Mouse (Mus musculus): ENCODE results near the gene Gm11032.
"Not testable (repeated sequence)": the region's sequence is repeated elsewhere in the genome, so short reads cannot be mapped to it uniquely, and the experiment has no call there.

Gm11032 gene

GRCm38 (mm10) chr11:4627636-4628035, 7.8 kb downstream of the Gm11032 start:
- no peak for DNase-seq

GRCm38 (mm10) chr11:4629861-4630280, 10.0 kb downstream of the Gm11032 start:
- no peak for DNase-seq

- no peak for DNase-seq
Measured at GRCm38 (mm10) chr11:4633420-4633819, 13.6 kb downstream of the Gm11032 start.

- no peak for DNase-seq
Measured at GRCm38 (mm10) chr11:4634395-4634794, 14.5 kb downstream of the Gm11032 start.

- DNase-seq = no peak
Measured at GRCm38 (mm10) chr11:4636782-4637342, 17.0 kb downstream of the Gm11032 start.

- DNase-seq = peak; percentile 86
Measured at GRCm38 (mm10) chr11:4637534-4638234, 17.8 kb downstream of the Gm11032 start, which contains the start of gene Ascc2. Ascc2 (plus strand) TSS chr11:4637747.

- no peak for DNase-seq
Measured at GRCm38 (mm10) chr11:4638261-4638660, 18.4 kb downstream of the Gm11032 start.

- DNase-seq = no peak
Measured at GRCm38 (mm10) chr11:4641185-4641584, 21.3 kb downstream of the Gm11032 start.

- no peak for DNase-seq
Measured at GRCm38 (mm10) chr11:4643722-4644121, 23.9 kb downstream of the Gm11032 start.

GRCm38 (mm10) chr11:4645180-4645579, 25.3 kb downstream of the Gm11032 start:
- not testable (repeated sequence) for DNase-seq

- no peak for DNase-seq
Measured at GRCm38 (mm10) chr11:4646409-4646808, 26.5 kb downstream of the Gm11032 start.

- no peak for DNase-seq
Measured at GRCm38 (mm10) chr11:4659818-4660217, 40.0 kb downstream of the Gm11032 start.

- no peak for DNase-seq
Measured at GRCm38 (mm10) chr11:4660309-4661025, 40.6 kb downstream of the Gm11032 start.

- DNase-seq = no peak
Measured at GRCm38 (mm10) chr11:4661324-4661723, 41.5 kb downstream of the Gm11032 start.

- DNase-seq = no peak
Measured at GRCm38 (mm10) chr11:4661871-4662495, 42.1 kb downstream of the Gm11032 start.

- no peak for DNase-seq
Measured at GRCm38 (mm10) chr11:4662496-4662878, 42.6 kb downstream of the Gm11032 start.

All from right cerebral cortex, postnatal 4 days (tissue).